Mouse (Mus musculus) testis, adult 2 months (tissue): ENCODE results near the gene Hoxd12.

Experiments
- CTCF ChIP-seq: fragments of 200-500 bp; IDR thresholded peaks from 2 replicates; pipeline ENCODE4 v1.5.1; 2012; ENCODE audit warnings: low read depth, mild to moderate bottlenecking, inconsistent platforms, low read length, moderate library complexity; ENCODE audit not compliant: control insufficient read depth, insufficient read depth, insufficient replicate concordance
- POLR2A ChIP-seq: fragments of 200-500 bp; IDR thresholded peaks from 2 replicates; pipeline ENCODE4 v1.6.1; 2012; ENCODE audit warnings: low read depth, mild to moderate bottlenecking, inconsistent platforms, low read length, moderate library complexity; ENCODE audit not compliant: control insufficient read depth

GRCm38 (mm10) chr2:74686301-74686987 is 11.6 kb downstream of the Hoxd12 start:
- peak; percentile 17; the same call in 1 of the 2 replicates for TF ChIP-seq CTCF
- no peak for TF ChIP-seq POLR2A
